Mouse (Mus musculus): Measurements from ENCODE around the gene Piezo1. TPM values are rescaled to one million over a fixed set of nuclear protein-coding genes. Genes with fewer than 3 reads are reported as not detected.

Piezo1 gene
- polyA plus RNA-seq, 1 experiment, result 146 TPM

DNA sequence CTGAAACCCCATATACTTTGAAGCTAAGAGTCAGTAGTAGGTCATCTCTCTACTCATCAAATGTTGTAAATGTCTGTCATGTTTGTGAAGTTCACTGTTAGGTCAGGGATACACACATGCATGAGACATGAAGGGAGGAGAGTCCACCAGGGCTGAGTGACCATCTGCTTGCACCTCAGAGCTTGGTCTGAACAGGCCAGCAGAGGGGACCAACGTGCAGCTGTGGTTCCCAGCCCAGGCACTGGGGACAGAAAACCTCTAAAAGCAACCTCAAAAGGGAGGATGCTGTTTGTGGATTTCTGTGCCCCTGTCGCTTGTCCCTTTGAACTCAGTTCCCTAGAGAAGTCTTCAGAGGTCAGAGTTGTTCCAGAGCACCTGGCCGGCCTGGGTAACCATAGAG lies 105.9 kb downstream of the Piezo1 start:
- TF ChIP-seq POLR2A (IDR thresholded peaks at IDR 0.05; ENCODE audit: low read depth, low read length) (0 out of 2 replicates have a peak, but pooled peaks have one; percentile 11), CTCF (IDR thresholded peaks at IDR 0.05; ENCODE audit: borderline replicate concordance, insufficient read depth, low read length) (peak; percentile 37; the same call in 1 of the 2 replicates)
- no peak overlapping the region for H3K27ac ChIP-seq (ENCODE audit: insufficient read depth, low read length)
- H3K4me3 ChIP-seq (ENCODE audit: insufficient read depth, low read length), result no peak overlapping the region
- no peaks in the 10 kb centered on the region for H3K4me1 ChIP-seq (ENCODE audit: control insufficient read depth, insufficient read depth, low read length)

DNA sequence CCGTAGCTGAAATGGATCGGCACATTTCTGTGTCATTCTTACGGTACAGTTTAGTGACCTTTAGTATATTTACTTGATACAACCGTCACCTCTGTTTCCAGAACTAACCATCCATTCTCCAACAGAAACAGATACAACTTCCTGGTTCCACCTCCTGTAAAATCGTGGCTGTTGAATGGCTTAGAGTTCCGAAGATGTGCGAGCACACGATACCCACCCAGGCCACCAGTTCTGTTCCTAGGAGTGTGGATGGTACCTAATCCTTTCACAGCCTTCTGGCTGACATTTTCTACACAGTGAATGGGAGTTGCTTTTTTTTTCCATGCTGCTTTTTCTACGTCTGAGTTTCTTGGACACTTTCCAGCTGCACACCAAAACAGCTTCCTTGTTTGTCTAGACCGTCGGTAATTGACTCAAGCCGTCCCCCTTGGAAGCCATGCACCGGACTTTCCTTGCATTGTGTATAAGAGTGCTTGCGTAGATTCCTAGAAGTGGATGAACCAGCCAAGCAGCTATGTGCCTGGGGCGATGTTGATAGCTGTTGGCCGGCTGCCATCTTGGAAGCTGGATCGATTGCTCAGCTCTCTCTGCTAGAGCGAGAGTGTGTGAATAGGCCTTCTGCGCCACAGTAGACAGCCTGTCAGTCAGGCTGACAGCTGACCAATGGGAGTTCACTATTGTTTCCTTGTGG lies 106.9 kb downstream of the Piezo1 start:
- Histone ChIP-seq H3K4me3 (ENCODE audit: insufficient read depth, low read length) (peak overlapping the region; percentile 53), H3K4me1 (ENCODE audit: control insufficient read depth, insufficient read depth, low read length) (no peaks in the 10 kb centered on the region), H3K27ac (ENCODE audit: insufficient read depth, low read length) (peak overlapping the region; percentile 62)
- TF ChIP-seq POLR2A (IDR thresholded peaks at IDR 0.05; ENCODE audit: low read depth, low read length) (peak; percentile 28; the same call in 1 of the 2 replicates), CTCF (IDR thresholded peaks at IDR 0.05; ENCODE audit: borderline replicate concordance, insufficient read depth, low read length) (no peak)

DNA sequence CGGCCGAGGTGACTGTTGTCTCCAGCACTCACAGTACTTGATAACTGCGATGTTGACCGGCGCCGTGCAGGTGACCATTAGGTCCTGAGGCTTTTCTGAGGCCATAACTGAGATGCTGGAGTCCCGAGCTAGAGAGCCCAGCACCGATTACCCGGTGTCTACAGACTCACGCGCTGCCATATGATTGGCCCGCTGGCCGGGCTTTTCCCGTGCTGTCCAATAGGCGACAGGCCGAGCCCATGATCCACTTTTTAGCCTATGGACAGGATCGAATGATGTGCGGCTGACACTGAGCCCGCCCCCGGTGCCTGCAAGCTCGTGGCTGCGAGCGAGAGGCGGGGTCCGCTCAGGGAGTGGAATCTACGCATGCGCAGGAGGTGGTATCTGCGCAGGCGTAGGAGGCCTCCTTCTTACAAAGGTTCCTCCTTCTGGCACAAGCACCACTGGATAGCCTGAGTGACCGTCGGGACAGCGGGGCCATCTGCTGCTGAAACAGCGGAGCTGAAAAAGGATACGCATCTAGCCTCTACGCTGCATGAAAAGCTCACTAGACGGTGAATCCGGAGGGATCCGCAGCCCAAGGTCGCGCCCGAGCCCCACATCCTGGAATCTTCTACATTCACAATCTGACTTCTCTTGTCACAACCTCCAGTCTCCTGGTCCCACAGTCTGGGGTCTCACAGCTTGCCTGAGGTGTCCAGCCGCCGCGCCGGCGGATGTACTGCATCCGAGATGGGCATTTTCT lies 107.7 kb downstream of the Piezo1 start, which contains the start of gene Mvd:
TSS of gene Mvd (minus strand) at position 161 of the 745 bp plus-strand sequence.
- peak within 1 kb of the TSS; percentile 62 for H3K27ac ChIP-seq (ENCODE audit: insufficient read depth, low read length)
- H3K4me3 ChIP-seq (ENCODE audit: insufficient read depth, low read length), result peak within 1 kb of the TSS; percentile 73
- peak; percentile 34; the same call in 1 of the 2 replicates for TF ChIP-seq CTCF (IDR thresholded peaks at IDR 0.05; ENCODE audit: borderline replicate concordance, insufficient read depth, low read length)
- TF ChIP-seq POLR2A (IDR thresholded peaks at IDR 0.05; ENCODE audit: low read depth, low read length), result peak; percentile 99
- no peaks in the 10 kb centered on the region for H3K4me1 ChIP-seq (ENCODE audit: control insufficient read depth, insufficient read depth, low read length)

DNA sequence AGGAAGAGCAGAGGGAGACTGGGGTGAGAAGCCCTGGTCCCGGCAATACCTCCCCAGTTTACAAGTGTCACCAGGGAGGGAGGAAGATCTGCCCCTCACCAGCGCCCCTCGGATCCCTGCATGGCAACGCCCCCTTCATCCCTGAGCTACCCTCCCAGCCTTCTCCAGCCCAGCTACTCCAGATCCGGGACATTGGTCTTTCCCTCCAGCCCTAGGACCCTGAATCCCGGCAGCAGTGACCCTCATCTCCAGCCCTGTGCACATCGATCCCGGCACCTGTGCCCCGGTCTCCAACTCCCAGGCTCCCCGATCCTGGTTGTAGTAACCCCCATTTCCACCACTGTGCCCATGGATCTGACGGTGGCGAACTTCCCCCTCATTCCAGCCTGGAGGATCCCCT lies 108.3 kb downstream of the Piezo1 start:
- no peak for TF ChIP-seq POLR2A (IDR thresholded peaks at IDR 0.05; ENCODE audit: low read depth, low read length)
- TF ChIP-seq CTCF (IDR thresholded peaks at IDR 0.05; ENCODE audit: borderline replicate concordance, insufficient read depth, low read length), result no peak
- Histone ChIP-seq H3K4me3 (ENCODE audit: insufficient read depth, low read length) (peak overlapping the region; percentile 73), H3K27ac (ENCODE audit: insufficient read depth, low read length) (peak overlapping the region; percentile 12; the same call in 1 of the 2 replicates), H3K4me1 (ENCODE audit: control insufficient read depth, insufficient read depth, low read length) (no peaks in the 10 kb centered on the region)

DNA sequence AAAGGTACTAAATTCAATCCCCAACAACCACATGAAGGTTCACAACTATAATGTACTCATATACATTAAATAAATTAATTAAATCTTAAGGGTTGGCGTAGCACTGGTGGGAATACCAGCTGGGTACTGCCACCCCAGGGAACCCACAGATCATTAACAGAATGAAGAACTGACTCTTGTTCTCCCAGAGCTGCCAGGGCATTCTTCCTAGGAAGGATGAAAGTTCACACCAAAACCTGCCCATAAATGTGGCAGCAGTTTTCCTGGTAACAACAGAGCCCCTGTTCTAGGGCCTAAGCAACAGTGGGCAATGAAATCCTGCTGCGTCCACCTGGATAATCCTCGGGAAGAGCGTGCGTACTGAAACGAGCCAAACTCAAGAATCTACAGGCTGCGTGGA lies 108.8 kb downstream of the Piezo1 start:
- no peak overlapping the region for H3K27ac ChIP-seq (ENCODE audit: insufficient read depth, low read length)

DNA sequence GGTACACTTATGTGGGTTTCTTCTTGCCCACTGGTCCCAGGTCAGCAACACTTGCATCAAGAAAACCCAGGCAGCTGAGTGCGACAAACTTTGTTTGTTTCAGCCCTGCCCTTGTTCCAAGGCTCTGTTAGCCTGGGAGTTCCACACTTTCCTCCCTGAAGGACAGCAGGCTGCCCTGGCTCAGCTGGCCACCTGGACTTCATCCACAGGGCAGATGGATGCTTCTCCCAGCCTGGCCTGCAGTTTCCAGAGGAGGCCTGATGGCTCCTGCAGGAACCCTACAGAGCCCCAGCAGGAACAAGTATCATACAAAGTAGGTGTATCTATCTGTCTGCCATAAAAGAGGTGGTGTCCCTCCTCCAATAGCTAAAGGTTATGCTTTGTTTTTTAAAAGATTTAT lies 109.8 kb downstream of the Piezo1 start:
- Histone ChIP-seq H3K27ac (ENCODE audit: insufficient read depth, low read length) (no peak overlapping the region), H3K4me3 (ENCODE audit: insufficient read depth, low read length) (no peak overlapping the region), H3K4me1 (ENCODE audit: control insufficient read depth, insufficient read depth, low read length) (no peaks in the 10 kb centered on the region)
- TF ChIP-seq CTCF (IDR thresholded peaks at IDR 0.05; ENCODE audit: borderline replicate concordance, insufficient read depth, low read length) (no peak), POLR2A (IDR thresholded peaks at IDR 0.05; ENCODE audit: low read depth, low read length) (no peak)

More for the DNA sequence above, 108.8 kb downstream of the Piezo1 start:
- Histone ChIP-seq H3K4me3 (ENCODE audit: insufficient read depth, low read length) (peak overlapping the region; percentile 73), H3K4me1 (ENCODE audit: control insufficient read depth, insufficient read depth, low read length) (no peaks in the 10 kb centered on the region)
- TF ChIP-seq CTCF (IDR thresholded peaks at IDR 0.05; ENCODE audit: borderline replicate concordance, insufficient read depth, low read length) (no peak), POLR2A (IDR thresholded peaks at IDR 0.05; ENCODE audit: low read depth, low read length) (no peak)

DNA sequence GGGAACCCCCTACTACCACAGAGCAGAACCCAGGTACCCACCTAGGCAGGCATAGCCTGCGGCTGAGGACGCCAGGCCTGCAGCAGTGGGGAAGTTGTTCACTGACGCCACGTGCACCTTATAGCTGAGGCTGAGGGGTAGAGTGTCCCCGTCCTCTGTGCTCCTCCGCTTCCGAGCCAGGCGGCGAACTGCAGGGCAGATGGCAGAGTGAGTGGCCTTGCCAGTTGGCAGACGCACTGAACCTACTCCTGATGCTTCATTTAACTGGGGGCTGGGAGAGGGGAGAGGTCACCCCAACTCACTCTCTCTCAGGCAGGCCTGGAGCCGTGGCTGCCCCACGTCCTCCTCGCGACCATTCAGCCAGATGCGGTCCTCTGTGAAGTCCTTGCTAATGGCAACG lies 111.8 kb downstream of the Piezo1 start:
- H3K4me3 ChIP-seq (ENCODE audit: insufficient read depth, low read length), result no peak overlapping the region
- no peak for TF ChIP-seq CTCF (IDR thresholded peaks at IDR 0.05; ENCODE audit: borderline replicate concordance, insufficient read depth, low read length)
- no peak for TF ChIP-seq POLR2A (IDR thresholded peaks at IDR 0.05; ENCODE audit: low read depth, low read length)
- H3K4me1 ChIP-seq (ENCODE audit: control insufficient read depth, insufficient read depth, low read length), result no peaks in the 10 kb centered on the region
- H3K27ac ChIP-seq (ENCODE audit: insufficient read depth, low read length), result no peak overlapping the region

DNA sequence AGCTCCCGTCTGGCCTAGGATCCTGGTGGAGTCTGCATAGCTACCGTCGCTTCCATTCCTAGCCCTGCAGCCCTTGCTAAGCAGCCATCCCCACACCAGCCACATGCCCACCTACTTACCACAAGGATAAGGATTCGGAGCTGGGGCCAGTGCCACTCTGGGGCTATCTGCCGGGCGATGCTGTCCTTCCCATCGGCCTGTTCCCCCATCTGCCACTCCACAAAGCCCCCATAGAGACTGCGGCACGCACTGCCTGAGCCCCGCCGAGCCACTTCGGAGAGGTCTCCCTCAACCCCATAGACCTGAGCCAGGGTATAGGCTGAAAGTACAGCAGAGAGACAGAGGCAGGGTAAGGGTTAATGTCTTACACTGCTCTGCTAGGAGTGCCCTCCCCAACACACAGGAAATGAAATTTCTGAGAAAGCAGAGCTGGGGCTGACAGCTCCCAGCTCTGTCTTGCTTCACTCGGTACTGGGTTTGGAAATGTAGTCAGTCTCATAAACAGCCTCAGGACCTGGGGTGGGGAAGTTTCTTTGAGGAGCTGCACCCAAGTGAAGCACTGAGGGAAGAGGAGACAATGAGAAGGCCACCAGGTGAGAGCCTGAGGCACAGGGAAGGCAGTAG lies 113.3 kb downstream of the Piezo1 start:
- Histone ChIP-seq H3K27ac (ENCODE audit: insufficient read depth, low read length) (no peak overlapping the region), H3K4me1 (ENCODE audit: control insufficient read depth, insufficient read depth, low read length) (no peaks in the 10 kb centered on the region), H3K4me3 (ENCODE audit: insufficient read depth, low read length) (no peak overlapping the region)
- no peak for TF ChIP-seq CTCF (IDR thresholded peaks at IDR 0.05; ENCODE audit: borderline replicate concordance, insufficient read depth, low read length)

DNA sequence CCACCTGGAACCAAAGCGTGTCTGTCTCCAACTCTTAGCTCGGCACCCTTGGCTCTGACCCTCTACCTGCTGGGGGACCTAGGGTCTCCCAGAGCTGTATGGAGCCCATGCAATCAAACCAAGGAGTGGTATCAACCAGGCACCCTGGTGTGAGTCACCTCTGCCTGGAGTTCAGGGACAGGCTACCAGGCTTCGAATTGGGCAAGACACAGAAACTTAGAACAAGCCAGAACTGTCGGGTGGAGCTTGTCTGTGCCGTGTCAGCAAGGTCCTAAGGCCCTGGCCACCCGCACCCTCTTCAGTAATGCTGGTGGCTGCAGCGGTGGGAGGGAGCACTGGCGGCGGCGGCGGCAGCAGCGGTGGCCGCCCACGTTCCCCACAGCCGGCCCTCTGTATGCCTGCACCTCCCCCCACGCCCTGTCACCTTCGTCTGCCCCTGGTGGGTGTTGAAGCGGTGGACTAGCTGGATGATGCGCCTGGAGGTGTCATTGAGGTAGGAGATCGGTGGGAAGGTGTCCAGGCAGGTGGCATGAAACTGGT lies 114.5 kb downstream of the Piezo1 start:
- H3K4me3 ChIP-seq (ENCODE audit: insufficient read depth, low read length), result no peak overlapping the region
- TF ChIP-seq POLR2A (IDR thresholded peaks at IDR 0.05; ENCODE audit: low read depth, low read length) (no peak), CTCF (IDR thresholded peaks at IDR 0.05; ENCODE audit: borderline replicate concordance, insufficient read depth, low read length) (no peak)
- no peaks in the 10 kb centered on the region for H3K4me1 ChIP-seq (ENCODE audit: control insufficient read depth, insufficient read depth, low read length)
- no peak overlapping the region for H3K27ac ChIP-seq (ENCODE audit: insufficient read depth, low read length)
